Mouse (Mus musculus) layer of hippocampus, postnatal 25 days (tissue): Measurements from ENCODE around the gene Tnfrsf8. TPM values are rescaled to one million over a fixed set of nuclear protein-coding genes. Genes with fewer than 3 reads are reported as not detected.
"Not testable (repeated sequence)": the region's sequence is repeated elsewhere in the genome, so short reads cannot be mapped to it uniquely, and the experiment has no call there.

Experiments
- DNase-seq, 2 experiments: peaks; one replicate each; pipeline ENCODE4 v3.0.0; 2022; ENCODE audit warnings: mixed read lengths in 2 of 2, low spot score in 1 of 2; ENCODE audit errors: extremely low spot score in 1 of 2
- total RNA-seq, 2 experiments: library from RNA; stranded (reverse); gene quantifications; 2 replicates each; pipeline ENCODE4 v1.2.3; 2021

The Tnfrsf8 gene
- total RNA-seq, 2 experiments from 2014 or later, result 0.79 to 1.1 TPM

- DNase-seq, result no peak
Measured at GRCm38 (mm10) chr4:145312530-145312929, 2.4 kb downstream of the Tnfrsf8 start.

DNA sequence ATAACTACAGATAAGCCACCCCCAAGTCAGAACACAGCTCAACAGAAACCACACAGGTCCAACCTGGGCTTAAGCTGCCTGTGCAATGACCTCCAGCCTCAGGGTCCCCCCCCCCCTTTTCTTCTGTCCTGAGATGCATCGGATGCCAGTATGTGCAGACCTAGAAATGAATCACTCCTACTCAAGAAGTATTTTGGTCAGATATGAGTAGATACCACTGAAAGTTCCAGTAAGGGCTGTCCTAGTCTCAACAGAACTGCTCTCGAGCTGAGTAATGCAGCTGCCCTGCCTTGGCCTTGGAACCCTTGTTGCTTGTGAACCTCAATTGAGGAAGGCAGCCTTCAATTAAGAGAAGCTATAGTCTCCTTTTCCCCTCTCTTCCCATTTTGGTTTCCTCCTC lies 4.1 kb downstream of the Tnfrsf8 start:
- no peak for DNase-seq

DNA sequence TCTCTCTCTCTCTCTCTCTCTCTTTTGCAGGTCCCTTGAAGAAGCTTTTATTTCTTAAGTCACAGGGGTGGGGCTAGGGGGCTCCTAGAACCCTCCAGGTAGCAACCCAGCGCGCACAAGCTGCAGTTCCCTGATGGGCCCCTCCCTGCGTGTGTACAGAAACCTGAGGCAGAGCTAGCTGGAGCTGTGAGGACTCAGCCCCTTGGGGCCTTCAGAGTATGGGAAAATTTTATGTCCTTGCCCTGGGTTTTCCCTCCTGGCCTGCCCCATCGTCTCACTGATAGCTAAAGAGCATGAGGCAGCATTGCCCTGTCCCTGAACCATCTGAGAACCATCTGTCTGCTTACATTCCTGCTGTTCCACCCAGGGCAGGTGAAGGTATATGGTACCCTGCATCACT lies 8.5 kb downstream of the Tnfrsf8 start:
- no peak for DNase-seq

GRCm38 (mm10) chr4:145305661-145306362 lies 9.2 kb downstream of the Tnfrsf8 start:
- DNase-seq, result not testable (repeated sequence)

DNA sequence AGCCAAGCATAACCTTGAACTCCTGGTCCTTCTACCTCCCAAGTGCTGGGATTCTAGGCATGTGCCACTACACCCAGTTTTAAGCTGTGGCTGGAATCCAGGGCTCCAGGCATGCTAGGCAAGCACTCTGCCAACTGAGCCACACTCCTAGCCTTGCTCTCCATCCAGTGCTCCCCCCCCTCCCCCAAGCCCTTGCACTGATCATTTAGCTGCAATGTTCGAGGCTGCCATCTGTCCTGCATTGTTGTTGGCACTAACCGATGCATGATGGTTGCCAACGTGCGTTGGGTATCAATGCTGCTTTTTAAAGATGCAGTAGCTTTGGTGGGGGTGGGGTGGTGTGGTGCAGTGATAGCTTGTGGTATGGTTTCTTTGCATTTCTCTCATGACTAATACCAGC lies 10.9 kb downstream of the Tnfrsf8 start:
- peak in 1 of 2 experiments; percentile 40 for DNase-seq

DNA sequence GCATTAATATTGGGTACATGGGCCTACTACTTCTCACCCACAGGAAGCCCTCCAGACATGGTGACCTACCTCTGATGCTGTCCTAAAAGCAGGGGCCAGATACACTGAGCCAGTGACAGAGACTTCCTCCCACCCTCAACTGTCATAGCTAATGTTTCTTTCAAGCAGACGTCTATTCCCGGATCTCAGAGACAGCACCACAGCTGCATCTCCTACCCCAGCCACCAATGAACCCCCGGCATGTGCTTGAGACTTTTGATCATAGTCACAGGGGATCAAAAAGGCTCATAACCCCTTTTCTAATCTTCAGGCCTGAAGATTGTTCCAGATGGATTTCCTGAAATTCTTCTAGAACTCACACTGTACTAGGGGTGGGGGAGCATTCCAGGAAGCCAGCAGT lies 12.9 kb downstream of the Tnfrsf8 start:
- DNase-seq, result no peak

GRCm38 (mm10) chr4:145300210-145300927 lies 14.6 kb downstream of the Tnfrsf8 start:
- no peak for DNase-seq

DNA sequence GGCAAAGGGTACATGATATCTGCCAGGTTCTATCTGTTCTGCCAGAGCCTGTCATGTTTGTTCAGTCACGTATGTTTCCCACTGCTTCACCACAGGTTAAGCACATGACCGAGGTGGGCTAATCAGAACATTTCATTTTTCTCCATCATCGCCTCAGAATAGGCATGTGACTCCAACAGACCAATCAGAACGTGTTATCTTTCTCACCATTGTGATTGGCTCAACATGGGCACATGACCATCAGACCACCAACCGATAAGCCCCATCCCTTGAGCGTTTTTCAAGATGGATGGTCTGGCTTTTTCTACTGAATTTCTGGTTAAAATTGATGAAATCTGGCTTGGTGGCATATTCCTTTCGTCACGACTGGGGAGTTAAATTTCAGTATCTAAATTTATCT lies 15.6 kb downstream of the Tnfrsf8 start:
- DNase-seq, result no peak

DNA sequence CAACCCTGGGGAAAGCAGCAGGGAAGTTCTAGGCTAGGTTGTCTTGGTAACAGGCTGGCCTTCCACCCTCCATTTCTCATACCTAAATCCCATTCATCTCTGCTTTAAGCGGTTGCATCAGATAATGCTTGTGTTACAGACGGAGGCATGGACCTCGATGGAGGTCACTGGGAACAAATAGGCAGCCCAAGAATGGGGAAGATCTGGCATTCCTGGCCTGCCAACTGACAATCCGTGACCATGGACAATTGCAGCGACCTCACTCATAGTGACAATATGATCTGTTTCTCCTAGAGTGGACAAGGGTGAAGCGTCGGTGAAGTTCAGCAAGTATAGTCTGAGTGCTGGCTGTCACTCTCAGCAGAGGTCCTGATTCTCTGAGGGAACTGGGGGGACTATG lies 16.1 kb downstream of the Tnfrsf8 start:
- no peak for DNase-seq

DNA sequence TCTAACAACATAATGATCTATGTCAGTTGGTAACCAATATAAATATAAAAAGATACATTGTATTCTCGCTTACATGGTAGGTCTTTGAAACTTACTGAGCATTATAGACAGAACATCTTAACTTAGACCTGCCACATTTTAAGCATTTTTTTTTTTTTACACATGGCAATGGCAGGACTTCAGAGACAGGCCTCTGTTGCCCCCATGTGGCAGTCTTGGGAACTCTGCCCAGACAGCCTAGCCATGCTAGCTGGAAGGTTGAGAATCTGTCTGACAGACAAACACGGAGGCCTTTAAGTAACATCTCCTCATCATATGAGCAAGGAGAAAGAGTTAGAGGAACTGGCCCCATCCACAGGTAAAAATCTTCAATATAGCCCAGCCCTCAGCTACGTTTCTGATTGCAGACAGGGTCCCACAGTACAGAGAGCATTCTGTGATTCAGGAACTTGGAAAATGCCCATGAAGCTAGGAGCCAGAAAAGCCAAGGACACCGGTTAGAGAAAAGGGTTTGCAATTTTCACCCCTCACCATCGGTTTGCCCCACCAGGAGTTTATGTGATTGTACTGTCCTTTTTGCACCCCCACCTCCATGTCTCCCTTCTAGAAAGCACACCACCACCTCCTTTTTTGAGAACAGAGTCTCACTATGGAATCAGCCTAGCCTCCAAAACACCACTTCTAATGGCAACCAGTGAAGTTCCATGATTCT lies 19.2 kb downstream of the Tnfrsf8 start:
- peak in 1 of 2 experiments; percentile 75 for DNase-seq

GRCm38 (mm10) chr4:145294588-145294987 lies 20.4 kb downstream of the Tnfrsf8 start:
- no peak for DNase-seq

GRCm38 (mm10) chr4:145286369-145287120 lies 28.4 kb downstream of the Tnfrsf8 start:
- peak; percentile 24 to 83 for DNase-seq

DNA sequence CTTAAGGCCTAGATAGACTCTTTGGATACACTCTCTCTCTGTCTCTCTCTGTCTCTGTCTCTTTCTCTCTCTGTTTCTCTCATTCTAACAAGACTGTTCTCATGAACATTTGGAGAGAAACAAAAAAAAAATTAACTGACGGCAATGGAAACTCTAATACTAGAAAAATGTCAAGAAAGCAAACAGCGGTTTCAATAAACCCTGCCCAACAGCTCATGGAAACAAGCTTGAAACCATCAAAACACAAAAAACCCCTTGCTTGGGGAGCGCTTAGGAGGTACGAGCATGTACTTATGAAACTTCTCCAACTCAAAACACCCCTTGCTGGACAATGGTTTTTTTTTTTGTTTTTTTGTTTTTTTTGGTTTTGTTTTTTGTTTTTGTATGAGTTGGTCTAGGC lies 30.3 kb downstream of the Tnfrsf8 start:
- DNase-seq, result no peak

DNA sequence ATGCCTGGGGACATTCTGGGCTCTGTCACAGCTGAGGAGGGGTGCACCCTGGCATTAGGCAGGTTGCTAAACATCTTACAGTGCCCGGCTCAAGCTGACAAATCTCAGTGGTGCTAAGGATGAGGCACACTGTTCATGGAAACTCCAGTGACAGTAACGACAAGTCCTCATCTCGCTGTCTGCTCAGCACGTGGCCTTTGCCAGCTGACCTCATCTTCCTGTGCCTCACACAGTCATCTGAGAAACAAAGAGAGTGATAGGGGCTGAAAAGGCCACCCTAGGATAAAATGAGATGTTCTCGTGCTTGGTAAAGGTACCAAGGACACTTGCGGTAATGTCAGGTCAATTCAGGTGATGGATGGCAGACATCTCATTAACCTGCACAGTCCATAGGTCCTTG lies 31.5 kb downstream of the Tnfrsf8 start:
- DNase-seq, result no peak

DNA sequence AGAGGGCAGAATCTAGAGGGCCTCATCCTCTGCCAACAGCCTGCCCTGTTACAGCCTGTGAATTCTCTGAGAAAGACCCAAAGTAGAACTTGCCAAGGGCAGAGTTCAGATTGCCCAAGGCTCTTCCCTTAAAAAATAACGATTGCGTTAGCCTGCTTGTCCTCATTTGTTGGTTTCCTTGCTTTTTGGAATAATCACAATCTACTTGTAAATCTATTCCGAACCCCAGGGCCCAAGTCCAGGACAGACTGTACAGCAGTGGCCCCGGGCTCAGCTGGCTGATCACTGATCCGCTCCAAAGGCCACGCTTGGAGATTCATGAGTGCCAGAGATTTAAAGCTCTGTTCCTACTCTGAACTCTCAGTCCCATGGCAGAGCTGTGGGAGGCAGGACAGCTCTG lies 34.0 kb downstream of the Tnfrsf8 start:
- DNase-seq, result no peak

DNA sequence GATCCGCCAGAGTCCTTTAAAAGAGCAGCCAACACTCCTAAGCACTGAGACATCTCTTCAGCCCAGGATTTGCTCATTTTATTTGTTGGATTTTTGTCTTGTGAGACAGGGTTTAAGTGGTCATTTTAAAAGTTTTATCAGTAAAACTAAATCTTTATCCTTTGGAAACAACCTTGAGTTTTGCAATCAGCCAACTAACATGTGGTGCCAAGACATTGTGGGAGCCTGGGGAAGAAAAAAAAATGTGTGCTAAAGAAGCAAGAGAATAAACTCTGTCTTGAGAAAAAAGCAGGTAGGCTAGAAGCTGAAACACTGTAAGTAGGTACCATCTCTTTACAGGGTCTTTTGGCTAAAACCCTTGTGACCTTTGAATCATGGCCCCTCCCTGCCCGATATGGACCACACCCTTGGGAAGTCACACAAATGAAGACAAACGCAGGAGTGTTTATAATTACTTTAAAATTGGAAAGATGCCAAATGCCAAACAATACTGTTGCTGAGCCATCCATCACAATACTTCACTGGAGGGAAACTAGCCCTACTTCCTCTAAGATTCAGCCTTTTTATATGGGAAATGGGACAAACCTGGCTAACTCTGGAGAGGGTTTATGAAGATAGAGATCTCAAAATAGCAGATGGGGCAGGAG lies 36.1 kb downstream of the Tnfrsf8 start:
- DNase-seq, result no peak

GRCm38 (mm10) chr4:145278231-145278630 lies 36.7 kb downstream of the Tnfrsf8 start:
- no peak for DNase-seq

GRCm38 (mm10) chr4:145276368-145277249 lies 38.4 kb downstream of the Tnfrsf8 start:
- DNase-seq, result no peak

DNA sequence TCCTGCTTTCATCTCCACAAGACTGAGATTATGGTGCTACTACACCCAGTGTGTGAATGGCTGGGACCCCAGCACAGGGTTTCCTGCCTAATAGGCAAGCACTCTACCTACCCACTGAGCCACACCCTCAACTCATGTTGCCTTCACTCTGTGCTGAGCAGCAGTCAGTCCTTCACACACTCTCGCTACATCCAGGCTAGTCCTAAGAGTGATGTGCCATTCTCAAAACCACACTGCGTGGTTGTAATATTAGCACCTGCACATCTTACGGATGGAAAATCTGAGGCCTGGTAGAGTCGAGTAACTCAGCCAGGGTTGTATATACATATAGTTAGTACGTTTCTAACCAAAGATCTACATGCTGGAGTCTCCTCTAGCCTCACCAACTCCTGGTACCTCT lies 40.1 kb downstream of the Tnfrsf8 start:
- DNase-seq, result no peak
